Mouse (Mus musculus): Measurements from ENCODE around the gene Parp3. TPM values are rescaled to one million over a fixed set of nuclear protein-coding genes. Genes with fewer than 3 reads are reported as not detected.

Gene Parp3
- polyA plus RNA-seq (2012; ENCODE audit: low replicate concordance): 12.2 and 22.5 TPM in 2 replicates

DNA sequence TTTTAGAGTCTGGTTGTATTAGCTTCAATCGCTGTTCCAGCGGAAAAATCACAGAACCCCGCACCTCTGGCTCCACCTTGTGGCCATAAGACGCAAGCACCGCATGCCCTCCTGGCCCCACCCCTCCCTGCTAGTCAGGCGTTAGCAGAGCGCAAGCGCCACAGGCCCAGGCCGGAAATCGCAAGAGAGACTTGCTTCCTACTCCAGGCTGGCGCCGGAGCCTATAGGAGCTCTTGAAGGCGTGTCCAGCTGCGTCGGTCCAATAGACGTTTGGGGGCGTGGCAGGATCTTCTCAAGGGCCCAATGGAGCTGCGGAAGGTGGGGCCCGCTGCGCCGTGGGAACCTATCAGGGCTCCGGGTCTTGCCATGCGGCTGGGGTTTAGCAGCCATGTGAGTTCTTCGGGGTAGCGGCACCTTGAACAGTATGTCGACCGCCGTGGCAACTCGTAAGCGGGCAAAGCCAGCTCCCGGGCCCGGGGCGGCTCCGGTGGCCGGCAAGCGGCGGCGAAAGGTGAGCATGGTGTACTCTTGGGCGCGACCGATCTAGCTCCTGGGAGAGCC, at the start of gene Parp3:
TSS of gene Parp3 (minus strand) at position 26 of the 561 bp plus-strand sequence.

GRCm38 (mm10) chr9:106514273-106514672, 37.5 kb upstream of the Parp3 start, which contains the start of gene Iqcf5:
Iqcf5 (plus strand) TSS chr9:106514573.

GRCm38 (mm10) chr9:106499667-106500066, 22.9 kb upstream of the Parp3 start, which contains the start of gene Iqcf1:
Iqcf1 (plus strand) TSS chr9:106499967.

DNA sequence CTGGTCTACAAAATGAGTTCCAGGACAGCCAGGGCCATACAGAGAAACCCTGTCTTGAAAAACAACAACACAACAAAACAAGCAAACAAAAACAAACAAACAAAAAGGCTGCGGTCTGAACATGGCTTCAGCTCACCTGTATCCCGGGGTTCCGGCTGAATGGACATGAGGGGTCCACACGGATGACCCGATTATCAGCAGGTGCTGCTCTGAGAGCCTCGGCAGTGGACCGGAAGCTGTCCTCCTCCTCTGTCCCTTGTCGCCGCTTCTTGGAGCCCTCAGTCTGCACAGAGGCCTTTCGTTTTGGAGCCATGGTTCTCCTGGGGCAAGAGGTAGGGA, 1.1 kb downstream of the Parp3 start, which contains the start of gene Rrp9:
TSS of gene Rrp9 (plus strand) at position 301 of the 339 bp plus-strand sequence.

GRCm38 (mm10) chr9:106465571-106466200, 11.1 kb downstream of the Parp3 start, which contains the start of gene Gpr62:
Gpr62 (minus strand) TSS chr9:106465938.

DNA sequence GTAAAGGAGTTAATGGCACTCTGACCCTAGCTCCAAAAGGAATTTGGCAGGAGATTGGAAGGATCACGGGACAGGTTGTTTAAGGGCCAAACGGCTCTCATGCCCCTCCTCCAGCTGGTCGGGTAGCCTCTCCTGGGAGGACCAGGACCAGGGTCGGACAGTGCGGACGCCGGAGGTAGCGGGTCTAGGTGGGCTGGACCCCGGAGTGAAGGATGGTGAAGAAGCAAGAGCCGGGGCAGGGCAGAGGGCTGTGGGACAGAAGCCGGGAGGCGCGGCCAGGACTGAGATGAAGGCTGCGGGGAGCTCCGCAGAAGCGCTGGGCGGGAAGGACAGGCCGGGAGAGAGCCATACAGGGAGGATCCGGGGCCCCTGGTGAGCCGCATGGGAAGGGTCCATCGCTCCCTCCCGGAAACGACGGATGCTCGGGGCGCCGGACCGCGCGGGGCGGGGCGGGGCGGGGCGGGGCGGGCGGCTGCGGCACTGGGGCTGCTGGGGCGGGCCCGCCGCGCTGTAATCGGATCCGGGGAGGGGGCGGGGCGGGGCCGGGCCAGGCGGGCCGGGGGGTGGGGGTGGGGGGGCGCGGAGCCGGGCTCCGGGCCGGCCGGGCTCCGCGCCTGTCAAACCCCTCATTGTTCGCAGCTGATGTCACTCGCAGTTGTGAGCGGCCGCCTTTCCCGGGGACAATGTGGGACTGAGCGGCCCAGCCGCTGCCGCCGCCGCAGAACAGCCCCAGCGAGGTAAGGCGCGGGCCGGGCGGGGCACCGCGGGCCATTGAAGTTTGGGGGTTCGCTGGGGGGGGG, 23.3 kb downstream of the Parp3 start, which contains the start of gene Pcbp4:
TSS of gene Pcbp4 (plus strand) at position 21 of the 800 bp plus-strand sequence.

GRCm38 (mm10) chr9:106447348-106447747, 29.4 kb downstream of the Parp3 start, which contains the start of the genes Abhd14b and Abhd14a:
Abhd14b (plus strand) TSS chr9:106447459.
Abhd14a (minus strand) TSS chr9:106447678.

DNA sequence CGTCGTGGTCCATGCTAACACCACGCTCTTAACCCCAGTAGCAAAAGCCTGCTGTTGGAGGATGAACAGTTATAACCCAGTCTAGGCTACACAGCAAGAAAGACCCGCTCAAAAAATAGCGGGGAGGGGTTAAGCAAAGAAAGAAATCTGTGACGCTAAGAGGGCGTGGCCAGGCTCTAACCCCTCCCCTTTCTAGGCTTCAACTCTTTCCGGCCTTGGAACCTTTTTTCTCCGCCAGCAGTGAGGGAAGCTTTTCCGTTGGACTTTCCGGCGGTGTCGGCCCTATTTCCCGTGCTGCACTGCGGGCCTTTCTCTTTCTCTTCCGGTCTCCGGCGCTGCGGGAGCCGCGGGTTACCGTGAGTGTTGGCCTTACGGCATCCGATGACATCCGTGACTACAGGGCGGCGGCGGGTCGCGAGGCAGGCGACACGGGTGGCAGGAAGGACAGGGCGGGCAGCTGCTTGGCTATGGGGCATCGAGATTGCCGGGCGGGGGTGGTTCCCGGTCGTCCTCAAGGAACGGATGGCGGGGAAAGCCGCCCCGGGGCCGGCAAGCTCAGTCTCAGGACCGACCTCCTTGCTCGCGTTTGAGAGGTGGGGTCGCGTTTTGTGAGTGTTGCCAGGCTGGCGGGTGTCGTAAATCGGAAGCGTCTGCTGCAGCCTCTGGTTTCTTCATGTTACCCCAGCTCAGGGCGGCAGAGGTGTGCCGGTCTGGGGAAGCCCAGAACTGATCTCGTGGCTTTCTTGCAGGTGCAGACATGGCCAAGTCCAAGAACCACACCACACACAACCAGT, 47.3 kb downstream of the Parp3 start, which contains the start of gene Rpl29:
TSS of gene Rpl29 (plus strand) at position 234 of the 794 bp plus-strand sequence.

Other genes starting within 250 kb of the Parp3 start
- gene Alas1, start 228.3 kb downstream of the Parp3 start, polyA plus RNA-seq (2012; ENCODE audit: low replicate concordance): 7.5 and 12.5 TPM in 2 replicates
- 2.0 and 6.9 TPM in 2 replicates for gene Poc1a, start 195.9 kb downstream of the Parp3 start, polyA plus RNA-seq (2012; ENCODE audit: low replicate concordance)
- 13.9 and 19.2 TPM in 2 replicates for gene Dusp7, start 108.3 kb downstream of the Parp3 start, polyA plus RNA-seq (2012; ENCODE audit: low replicate concordance)
- 53.8 and 70.0 TPM in 2 replicates for gene Rpl29, start 47.5 kb downstream of the Parp3 start, polyA plus RNA-seq (2012; ENCODE audit: low replicate concordance)
- gene Acy1, start 38.6 kb downstream of the Parp3 start, polyA plus RNA-seq (2012; ENCODE audit: low replicate concordance): 7.9 and 24.2 TPM in 2 replicates
- gene Abhd14b, start 29.5 kb downstream of the Parp3 start, polyA plus RNA-seq (2012; ENCODE audit: low replicate concordance): 0.25 and 3.2 TPM in 2 replicates
- gene Abhd14a, start 29.3 kb downstream of the Parp3 start, polyA plus RNA-seq (2012; ENCODE audit: low replicate concordance): 6.5 and 44.6 TPM in 2 replicates
- 17.0 and 27.3 TPM in 2 replicates for gene Pcbp4, start 23.7 kb downstream of the Parp3 start, polyA plus RNA-seq (2012; ENCODE audit: low replicate concordance)
- 0.08 TPM in 1 of 2 replicates, not detected in the other for gene Gpr62, start 11.0 kb downstream of the Parp3 start, polyA plus RNA-seq (2012; ENCODE audit: low replicate concordance)
- 642 and 1,004 TPM in 2 replicates for gene Rrp9, start 986 bp downstream of the Parp3 start, polyA plus RNA-seq (2012; ENCODE audit: low replicate concordance)
- not detected in 2 replicates for gene Iqcf1, start 23.0 kb upstream of the Parp3 start, polyA plus RNA-seq (2012; ENCODE audit: low replicate concordance)
- not detected in 2 replicates for gene Iqcf5, start 37.6 kb upstream of the Parp3 start, polyA plus RNA-seq (2012; ENCODE audit: low replicate concordance)
- not detected in 2 replicates for gene Iqcf3, start 84.7 kb upstream of the Parp3 start, polyA plus RNA-seq (2012; ENCODE audit: low replicate concordance)
- not detected in 2 replicates for gene Iqcf4, start 94.0 kb upstream of the Parp3 start, polyA plus RNA-seq (2012; ENCODE audit: low replicate concordance)
- not detected in 2 replicates for gene Iqcf6, start 149.6 kb upstream of the Parp3 start, polyA plus RNA-seq (2012; ENCODE audit: low replicate concordance)
- gene Grm2, start 179.1 kb upstream of the Parp3 start, polyA plus RNA-seq (2012; ENCODE audit: low replicate concordance): not detected in 2 replicates
- 54.6 and 67.6 TPM in 2 replicates for gene Tex264, start 209.0 kb upstream of the Parp3 start, polyA plus RNA-seq (2012; ENCODE audit: low replicate concordance)

Measured in leukemia stem cell, adult 10-12 weeks (primary cell).